Mouse (Mus musculus) spleen, adult 12 weeks (tissue): ENCODE data around the gene Rnf216.

Experiments
- DNase-seq: peaks from one replicate; pipeline ENCODE4 v3.0.0; 2022; ENCODE audit warnings: low spot score

The Rnf216 gene

DNA sequence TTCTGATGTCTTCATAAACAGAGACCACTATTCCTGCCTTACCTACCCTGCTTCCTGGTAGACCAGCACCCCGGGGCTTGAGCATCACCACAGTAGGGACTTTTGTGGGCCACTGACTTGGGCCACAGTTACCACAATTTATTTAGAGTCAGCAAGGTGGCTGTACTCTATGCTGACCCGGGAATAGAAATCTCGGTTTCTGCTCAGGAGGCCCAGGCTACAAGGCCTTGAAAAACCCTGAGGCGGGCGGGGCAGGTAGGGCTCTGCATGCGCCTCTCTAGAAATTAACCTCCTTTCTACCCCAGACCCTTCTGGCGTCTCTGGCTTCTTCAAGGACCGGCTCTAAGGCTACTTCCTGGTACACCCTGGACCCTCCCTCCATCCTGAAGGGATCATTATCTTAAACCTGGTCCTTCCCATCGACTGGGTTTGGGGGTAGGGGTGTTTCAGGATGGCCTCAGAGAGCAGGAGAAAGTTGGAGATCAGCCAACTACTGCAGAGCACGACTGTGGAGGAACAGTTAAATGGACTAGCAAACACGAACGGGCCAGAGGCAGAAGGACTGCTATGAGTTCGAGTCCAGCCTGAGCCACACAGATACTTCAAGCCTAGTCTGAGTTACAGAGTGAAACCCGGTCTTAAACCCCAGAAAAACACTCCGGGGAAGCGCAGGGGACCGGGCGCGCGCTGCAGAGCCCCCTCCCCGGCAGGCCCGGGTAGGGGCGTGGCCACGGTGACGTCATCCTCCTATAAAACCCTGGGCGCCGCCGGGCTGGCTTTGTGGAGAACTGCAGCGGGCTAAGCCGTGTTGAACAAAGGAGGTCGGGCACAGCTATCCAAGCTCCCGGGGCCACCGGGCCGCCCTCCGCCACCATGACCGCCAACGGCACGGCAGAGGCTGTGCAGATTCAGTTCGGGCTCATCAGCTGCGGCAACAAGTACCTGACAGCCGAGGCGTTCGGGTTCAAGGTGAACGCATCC, 152.9 kb downstream of the Rnf216 start, which contains the start of gene Fscn1:
Gene Fscn1, plus strand, starts transcription at position 768 of the 981 bp plus-strand sequence.
- no peak for DNase-seq

DNA sequence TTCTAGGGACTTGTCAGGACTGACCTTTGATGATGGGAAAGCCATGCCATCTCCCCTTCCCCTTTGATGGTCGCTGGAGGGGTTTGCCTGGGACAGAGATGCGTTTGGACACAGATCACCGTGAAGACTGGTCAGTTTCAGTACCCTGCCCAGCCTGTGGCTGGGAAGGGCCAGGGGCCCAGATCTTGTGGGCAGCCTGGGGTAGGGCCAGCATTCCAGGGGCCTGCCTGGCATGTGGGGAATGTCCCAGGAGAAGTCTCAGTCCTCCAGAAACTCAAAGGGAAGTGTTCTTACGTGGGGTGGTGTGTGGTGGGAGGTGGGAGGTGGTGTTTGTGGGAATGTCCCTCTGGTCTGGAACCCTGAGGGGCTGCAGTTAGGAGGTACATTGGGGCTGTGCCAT, 153.6 kb downstream of the Rnf216 start:
- no peak for DNase-seq

DNA sequence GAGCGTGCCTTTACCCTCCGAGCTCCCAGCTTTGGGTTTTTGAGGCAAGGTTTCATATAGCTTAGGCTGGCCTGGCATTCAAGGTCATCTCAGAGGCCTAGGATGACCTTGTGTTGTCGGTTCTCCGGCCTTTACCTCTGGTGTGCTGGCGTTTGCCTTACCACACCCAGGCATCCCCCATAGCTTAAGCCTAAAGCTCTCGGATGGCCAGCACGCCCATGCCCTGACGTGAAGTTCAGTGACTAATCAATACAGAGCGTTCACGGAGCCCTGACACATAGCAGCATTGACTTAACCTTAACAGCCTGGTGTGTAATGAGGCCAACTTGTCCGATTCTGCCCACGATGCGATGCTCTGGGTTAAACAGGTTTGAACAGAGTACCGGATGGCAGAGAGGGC, 154.3 kb downstream of the Rnf216 start:
- no peak for DNase-seq

DNA sequence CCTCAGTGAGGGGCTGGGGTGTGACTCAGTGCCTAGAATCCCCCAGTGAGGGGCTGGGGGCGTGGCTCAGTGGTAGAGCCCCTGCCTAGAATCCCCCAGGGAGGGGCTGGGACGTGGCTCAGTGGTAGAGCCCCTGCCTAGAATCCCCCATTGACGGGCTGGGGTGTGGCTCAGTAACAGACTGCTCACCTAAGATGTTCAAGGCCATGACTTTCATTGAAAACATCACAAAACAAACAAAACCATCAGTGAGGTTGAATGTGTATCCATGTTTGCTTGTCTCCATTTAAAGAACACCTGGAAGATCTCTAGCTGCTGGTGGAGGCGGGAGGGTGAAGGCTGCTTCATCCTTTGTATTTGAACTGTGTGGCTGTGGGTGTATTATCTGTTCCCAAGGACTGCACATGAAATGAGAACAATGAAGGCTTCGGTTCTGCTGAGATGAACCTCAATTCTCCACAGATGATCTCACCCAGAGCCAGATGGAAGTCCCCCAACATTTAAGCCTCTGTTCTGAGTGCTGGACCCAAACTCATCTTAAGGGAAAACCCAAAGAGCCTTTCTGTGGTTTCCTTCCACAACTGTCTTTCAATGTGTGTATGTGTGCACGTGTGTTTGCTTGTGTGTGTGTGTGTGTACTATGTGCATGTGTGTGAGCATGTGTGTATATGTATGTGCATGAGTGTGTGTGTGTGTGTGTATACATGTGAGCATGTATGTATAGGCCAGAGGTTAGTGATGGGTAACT, 155.7 kb downstream of the Rnf216 start:
- no peak for DNase-seq

DNA sequence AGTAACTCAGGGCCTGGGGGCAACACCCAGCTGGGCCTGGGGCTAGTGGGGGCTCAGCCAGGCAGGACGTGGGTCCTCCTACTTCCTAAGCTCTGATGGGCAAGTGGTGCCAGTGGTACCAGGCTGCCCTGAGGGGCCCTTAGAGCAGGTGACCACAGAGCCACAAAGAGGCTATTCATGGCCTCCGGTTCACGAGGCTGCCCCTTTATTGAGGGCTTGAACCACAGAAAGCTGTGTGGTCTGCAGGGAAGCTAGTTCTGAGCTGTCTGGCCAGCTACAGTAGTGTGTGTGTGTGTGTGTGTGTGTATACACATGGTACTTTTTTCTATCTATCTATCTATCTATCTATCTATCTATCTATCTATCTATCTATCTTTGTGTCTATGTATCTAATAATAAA, 159.2 kb downstream of the Rnf216 start:
- DNase-seq, result no peak

DNA sequence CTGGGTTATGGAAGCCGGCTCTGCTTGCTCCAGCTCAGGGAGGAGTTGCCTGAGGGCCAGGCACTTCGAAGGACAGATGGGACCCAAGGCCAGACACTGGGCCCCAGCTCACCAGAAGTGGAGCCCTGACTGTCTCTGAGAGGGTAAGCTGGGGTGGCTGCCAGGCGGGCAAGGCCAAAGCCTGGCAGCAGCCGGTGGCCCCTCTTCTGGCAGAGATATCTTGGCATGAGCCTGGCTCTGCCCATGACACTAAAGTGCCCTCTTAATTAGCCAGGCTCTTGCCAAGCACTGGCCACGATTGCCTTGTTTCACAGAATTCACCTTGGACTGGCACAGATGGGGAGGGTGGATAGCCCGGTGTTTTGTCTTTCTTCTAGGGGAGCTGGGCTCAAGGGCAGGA, 162.4 kb downstream of the Rnf216 start:
- no peak for DNase-seq

DNA sequence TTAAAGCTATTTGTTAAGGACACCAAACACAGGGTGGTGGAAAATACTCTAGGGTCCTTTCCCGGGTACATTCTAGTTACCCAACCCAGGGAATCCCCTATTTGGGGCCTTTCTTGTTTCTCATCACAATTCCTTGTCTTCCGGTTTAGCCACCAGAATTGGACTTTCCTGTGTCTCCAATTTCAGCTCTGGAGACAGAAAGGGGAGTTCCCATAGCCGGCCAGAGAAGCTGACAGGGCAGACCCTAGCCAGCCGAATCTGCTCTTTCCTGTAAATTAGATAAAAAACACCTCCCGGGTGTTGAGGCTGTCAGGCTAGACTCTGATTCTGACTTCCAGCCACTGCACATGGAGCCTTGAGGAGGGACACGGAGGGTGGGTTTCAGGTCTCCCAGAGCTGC, 163.2 kb downstream of the Rnf216 start:
- no peak for DNase-seq

DNA sequence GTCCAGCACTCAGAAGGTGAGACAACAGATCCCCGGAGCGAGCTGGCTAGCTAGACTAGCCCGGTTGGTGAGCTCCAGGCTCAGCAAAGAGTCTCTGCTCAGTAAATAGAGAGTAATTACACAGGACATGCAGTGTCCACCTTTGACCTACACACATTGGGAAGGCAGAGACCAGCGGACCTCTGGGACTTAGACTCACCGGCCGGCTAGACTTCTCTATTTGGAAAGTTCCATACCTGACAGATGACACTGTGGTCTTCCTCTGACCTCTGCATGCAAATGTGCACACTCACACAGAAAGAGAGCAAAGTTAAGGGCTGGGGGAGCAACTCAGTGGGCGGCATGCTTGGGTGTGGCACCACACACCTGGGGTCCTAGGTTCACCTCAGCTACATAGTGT, 165.3 kb downstream of the Rnf216 start:
- DNase-seq, result no peak

DNA sequence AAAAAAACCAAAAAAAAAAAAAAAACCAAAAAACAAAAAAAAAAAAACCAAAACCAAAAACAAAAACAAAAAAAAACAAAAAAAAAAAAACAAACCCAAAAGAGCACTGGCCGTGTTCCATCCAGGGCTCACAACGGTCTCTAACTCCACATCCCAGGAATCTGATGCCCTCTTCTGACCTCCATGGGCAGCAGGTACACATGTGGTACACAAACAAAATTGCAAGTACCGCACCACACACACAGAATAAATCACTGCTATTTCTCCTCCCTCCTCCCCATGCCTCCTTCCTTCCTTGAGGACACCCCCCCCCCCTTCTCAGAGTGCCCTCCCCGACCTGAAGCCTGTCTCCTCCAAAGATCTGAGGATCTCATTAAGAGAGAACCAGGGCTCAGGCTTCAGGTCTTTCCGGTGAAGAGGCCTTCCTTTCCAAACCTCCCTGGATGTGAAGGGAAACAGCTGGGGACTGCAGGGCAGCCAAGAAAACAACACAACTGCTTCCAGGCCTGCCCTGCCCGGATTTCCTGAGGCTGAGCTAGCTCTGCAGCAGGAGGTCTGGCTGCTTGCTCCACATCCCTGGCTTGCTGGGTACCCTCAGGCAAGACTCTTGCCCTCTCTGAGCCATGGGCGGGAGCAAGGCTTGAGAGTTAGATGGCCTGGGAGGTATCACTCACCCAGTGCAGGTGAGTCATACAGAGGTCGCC, 167.7 kb downstream of the Rnf216 start:
- DNase-seq, result no peak
